Mouse (Mus musculus) cortical plate, adult 2 months (tissue): Measurements from ENCODE around the gene Fgl2. TPM values are rescaled to one million over a fixed set of nuclear protein-coding genes. Genes with fewer than 3 reads are reported as not detected.
"Not testable (repeated sequence)": the region's sequence is repeated elsewhere in the genome, so short reads cannot be mapped to it uniquely, and the experiment has no call there.

Experiments
- H3K27ac ChIP-seq: fragments of 200-500 bp; 2 replicates; pipeline ENCODE4 v1.5.1; 2012; ENCODE audit warnings: low read length, control low read depth, inconsistent platforms; ENCODE audit not compliant: insufficient read depth
- H3K4me1 ChIP-seq: fragments of 200-500 bp; 2 replicates; pipeline ENCODE4 v1.6.1; 2011; ENCODE audit warnings: low read length; ENCODE audit not compliant: control insufficient read depth, insufficient read depth
- H3K4me3 ChIP-seq: fragments of 200-500 bp; 2 replicates; pipeline ENCODE4 v1.5.1; 2011; ENCODE audit warnings: mild to moderate bottlenecking, low read length, control low read depth; ENCODE audit not compliant: insufficient read depth
- CTCF ChIP-seq: fragments of 200-500 bp; IDR thresholded peaks from 2 replicates; pipeline ENCODE4 v1.5.1; 2011; ENCODE audit warnings: mild to moderate bottlenecking, control low read depth, low read length; ENCODE audit not compliant: insufficient read depth; ENCODE audit errors: extremely low read depth
- POLR2A ChIP-seq: fragments of 200-500 bp; IDR thresholded peaks from 2 replicates; pipeline ENCODE4 v1.6.1; 2011; ENCODE audit warnings: mild to moderate bottlenecking, low read length, control low read depth; ENCODE audit not compliant: insufficient read depth; ENCODE audit errors: extremely low read depth
- polyA plus RNA-seq: library from polyadenylated mRNA; depleted of rRNA; stranded (reverse); fragments of >200 nt; gene quantifications from 2 replicates; pipeline ENCODE4 v1.2.3, GENCODE M21; 2012; rRNA removed

The Fgl2 gene
- polyA plus RNA-seq = 0.81 and 1.1 TPM in 2 replicates

DNA sequence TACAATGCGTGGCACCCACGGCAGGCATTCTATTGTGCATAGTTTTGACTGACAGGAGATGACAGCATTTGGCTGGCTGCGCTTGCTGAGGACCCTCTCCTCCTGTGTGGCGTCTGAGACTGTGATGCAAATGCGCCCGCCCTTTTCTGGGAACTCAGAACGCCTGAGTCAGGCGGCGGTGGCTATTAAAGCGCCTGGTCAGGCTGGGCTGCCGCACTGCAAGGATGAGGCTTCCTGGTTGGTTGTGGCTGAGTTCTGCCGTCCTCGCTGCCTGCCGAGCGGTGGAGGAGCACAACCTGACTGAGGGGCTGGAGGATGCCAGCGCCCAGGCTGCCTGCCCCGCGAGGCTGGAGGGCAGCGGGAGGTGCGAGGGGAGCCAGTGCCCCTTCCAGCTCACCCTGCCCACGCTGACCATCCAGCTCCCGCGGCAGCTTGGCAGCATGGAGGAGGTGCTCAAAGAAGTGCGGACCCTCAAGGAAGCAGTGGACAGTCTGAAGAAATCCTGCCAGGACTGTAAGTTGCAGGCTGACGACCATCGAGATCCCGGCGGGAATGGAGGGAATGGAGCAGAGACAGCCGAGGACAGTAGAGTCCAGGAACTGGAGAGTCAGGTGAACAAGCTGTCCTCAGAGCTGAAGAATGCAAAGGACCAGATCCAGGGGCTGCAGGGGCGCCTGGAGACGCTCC, at the start of gene Fgl2:
Fgl2 (plus strand) TSS at position 150 of the 687 bp plus-strand sequence.
- TF ChIP-seq POLR2A (no peak), CTCF (no peak)
- Histone ChIP-seq H3K4me1 (no peaks in the 10 kb centered on the region), H3K4me3 (peak within 1 kb of the TSS; percentile 34), H3K27ac (no peak within 1 kb of the TSS)

DNA sequence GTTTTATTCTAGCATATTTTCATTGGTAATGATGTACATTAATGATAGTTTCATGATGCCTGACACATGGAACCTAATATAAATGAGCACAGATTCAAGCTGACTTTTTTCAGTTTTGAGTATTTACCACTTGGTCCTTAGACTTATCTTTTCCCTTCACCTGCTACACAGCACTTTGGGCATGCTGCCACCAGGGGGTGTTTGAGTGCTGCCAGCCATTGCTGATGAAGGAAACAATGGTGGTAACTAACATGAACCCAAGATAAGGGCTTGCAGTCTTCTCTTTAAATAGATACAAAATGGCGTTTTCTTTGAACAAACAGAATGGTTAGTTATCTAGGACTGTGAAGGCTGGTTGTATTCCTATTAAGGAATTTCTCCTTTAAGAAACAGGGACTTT, 45.9 kb upstream of the Fgl2 start:
- TF ChIP-seq CTCF (peak; percentile 44), POLR2A (no peak)

DNA sequence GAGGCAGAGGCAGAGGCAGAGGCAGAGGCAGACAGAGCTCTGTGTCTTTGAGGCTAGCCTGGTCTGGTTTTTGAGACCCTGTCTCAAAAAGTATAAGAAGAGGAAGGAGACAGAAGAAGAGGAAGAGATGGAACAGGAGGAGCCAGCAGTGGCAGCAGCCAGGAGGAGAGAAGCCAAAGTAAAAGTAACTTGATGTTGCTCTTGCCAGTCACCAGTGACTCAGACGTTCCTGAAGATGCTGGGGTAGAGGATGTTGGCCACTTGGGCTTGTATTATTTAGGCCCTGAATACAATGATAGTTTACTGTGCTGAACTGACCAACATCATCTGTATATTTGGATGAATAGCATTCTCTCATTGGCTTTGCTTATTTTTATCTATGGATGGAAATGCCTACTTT, 43.9 kb upstream of the Fgl2 start:
- Histone ChIP-seq H3K4me1 (0 out of 2 replicates have a peak, but pooled peaks cover 3% of the 10 kb centered on the region), H3K4me3 (no peak overlapping the region), H3K27ac (no peak overlapping the region)
- TF ChIP-seq POLR2A (no peak), CTCF (no peak)

More for the DNA sequence above, 45.9 kb upstream of the Fgl2 start:
- H3K27ac ChIP-seq = no peak overlapping the region
- 0 out of 2 replicates have a peak, but pooled peaks cover 3% of the 10 kb centered on the region for H3K4me1 ChIP-seq
- no peak overlapping the region for H3K4me3 ChIP-seq

DNA sequence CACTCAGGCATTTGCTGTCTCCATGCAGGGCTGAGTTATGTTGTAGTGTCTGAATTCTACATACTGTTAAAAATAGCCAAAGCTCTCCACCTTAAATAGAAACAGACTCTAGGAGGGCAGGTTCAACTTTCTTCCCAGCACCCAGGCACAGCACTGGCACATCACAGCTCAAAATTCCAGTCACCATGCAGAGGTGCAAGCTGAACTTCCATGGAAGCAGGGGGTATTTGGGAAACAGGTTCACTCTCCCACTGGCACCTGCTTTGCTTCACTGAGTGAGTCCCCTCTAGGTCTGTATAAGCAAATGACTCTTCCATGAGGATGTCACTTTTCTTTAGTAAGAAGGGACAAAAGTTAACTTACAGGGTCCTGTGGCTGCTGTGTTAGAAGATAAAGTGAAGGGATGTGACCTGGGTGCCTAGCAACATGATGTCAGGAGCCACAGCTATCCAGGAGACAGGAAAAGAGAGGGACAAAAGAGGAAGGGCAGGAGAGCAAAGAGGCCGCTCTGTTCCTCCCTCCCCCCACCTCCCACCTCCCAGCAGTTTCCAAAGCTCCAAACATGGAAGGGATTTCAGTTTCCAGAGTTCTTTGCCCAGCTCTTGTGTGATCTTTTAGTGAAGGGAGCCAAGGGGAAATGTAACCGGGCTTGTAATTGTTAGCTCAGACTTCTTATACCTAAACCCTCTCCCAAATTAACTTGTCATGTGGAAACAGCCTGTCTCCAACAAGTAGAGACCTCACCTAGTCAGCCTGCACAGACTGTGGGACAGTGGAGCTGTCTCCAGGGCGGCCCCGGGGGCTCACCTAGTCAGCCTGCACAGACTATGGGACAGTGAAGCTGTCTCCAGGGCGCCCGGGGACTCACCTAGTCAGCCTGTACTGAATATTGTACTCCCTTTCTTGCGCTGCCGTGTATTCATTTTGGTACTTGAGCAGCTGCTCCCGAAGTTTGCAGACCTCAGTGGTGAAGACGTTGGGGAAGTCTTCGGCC, 42.5 kb upstream of the Fgl2 start:
- Histone ChIP-seq H3K4me3 (no peak overlapping the region), H3K4me1 (0 out of 2 replicates have a peak, but pooled peaks cover 3% of the 10 kb centered on the region), H3K27ac (no peak overlapping the region)
- no peak for TF ChIP-seq POLR2A
- no peak for TF ChIP-seq CTCF

DNA sequence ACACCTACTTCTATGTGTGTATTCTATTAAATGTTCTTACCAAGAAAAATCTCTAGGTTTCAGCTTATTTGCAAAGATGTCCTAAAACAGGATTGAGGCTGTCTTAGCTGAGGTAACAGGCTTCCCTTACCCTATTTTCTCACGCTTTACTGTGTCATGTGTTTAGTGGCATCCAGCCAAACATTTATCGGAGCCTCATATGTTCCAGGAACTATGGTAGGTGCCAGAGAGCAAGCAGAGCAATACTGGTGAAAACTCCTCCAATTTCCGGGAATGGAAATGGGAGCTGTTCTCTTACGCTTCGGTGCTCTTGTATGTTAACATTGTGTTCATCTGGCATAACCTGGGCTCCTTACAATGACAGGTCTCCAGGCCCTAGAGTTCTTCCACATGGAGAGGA, 40.8 kb upstream of the Fgl2 start:
- H3K4me3 ChIP-seq = no peak overlapping the region
- 0 out of 2 replicates have a peak, but pooled peaks cover 3% of the 10 kb centered on the region for H3K4me1 ChIP-seq
- H3K27ac ChIP-seq = no peak overlapping the region
- TF ChIP-seq CTCF = no peak
- no peak for TF ChIP-seq POLR2A

DNA sequence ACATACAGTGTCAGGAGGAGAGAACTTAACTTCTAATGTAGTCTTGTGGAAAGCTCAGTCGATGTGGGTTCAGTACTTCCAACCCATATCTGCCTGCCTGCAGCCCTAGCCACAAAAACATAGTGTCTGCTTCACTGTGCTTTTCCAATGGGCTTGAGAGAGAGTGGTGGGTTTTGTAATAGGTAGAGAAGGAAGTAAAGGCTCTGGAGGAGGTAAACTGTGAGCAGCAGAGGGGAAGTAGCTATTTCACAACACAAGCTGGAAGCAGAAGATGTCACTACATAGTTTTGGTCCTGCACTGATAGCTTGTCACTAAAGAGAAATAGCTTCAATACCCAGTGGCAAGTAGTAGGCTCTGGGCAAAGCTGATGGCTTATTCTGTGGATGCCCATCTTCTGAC, 40.3 kb upstream of the Fgl2 start:
- Histone ChIP-seq H3K27ac (no peak overlapping the region), H3K4me1 (0 out of 2 replicates have a peak, but pooled peaks cover 3% of the 10 kb centered on the region), H3K4me3 (no peak overlapping the region)
- TF ChIP-seq CTCF = no peak
- TF ChIP-seq POLR2A = no peak

DNA sequence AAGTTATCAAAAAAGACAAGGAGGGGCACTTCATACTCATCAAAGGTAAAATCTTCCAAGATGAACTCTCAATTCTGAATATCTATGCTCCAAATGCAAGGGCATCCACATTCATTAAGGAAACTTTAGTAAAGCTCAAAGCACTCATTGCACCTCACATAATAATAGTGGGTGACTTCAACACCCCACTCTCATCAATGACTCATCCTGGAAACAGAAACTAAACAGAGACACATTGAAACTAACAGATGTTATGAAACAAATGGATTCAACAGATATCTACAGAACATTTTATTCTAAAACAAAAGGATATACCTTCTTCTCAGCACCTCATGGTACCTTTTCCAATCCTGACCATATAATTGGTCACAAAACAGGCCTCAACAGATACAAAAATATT, 30.2 kb upstream of the Fgl2 start:
- not testable (repeated sequence) for H3K4me3 ChIP-seq, H3K4me1 ChIP-seq, H3K27ac ChIP-seq

DNA sequence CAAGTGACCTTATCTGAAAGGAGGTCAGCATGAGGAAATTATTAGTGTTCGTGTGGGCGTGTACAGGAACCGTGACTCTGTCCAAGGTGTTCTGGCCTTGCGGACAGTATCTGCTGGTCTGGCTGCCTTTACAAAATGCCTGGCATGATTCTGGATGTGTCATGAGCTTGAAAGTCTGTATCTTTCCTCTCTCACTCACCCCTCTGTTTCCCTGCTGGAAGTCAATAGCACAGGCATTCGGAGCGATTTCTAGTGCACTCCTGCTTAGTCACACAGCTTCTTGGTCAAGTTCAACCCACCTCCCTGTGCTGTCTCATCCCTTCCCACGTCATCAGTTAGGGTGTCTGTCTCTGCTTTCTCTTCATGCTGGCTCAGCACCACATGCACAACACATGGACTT, 24.1 kb upstream of the Fgl2 start:
- H3K4me1 ChIP-seq = no peaks in the 10 kb centered on the region
- TF ChIP-seq POLR2A (no peak), CTCF (no peak)
- H3K4me3 ChIP-seq = no peak overlapping the region
- H3K27ac ChIP-seq = no peak overlapping the region

DNA sequence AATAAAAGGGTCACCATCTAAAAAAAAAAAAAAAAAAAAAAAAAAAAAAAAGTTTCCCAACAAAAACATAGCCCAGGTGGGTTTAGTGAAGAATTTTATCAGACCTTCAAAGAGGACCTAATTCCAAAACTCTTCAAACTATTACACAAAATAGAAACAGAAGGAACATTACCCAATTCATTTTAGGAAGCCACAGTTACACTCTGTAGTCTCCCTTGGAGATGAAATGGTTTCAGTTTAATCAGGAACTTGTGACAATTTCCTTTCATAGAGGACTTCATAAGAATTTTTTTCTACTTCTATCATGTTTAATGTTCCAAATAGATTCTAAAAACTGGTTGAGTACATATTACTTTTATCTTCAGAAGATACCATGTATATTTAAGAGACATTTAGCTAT, 20.8 kb upstream of the Fgl2 start:
- Histone ChIP-seq H3K4me3 (no peak overlapping the region), H3K4me1 (no peaks in the 10 kb centered on the region), H3K27ac (no peak overlapping the region)
- no peak for TF ChIP-seq CTCF
- TF ChIP-seq POLR2A = no peak

DNA sequence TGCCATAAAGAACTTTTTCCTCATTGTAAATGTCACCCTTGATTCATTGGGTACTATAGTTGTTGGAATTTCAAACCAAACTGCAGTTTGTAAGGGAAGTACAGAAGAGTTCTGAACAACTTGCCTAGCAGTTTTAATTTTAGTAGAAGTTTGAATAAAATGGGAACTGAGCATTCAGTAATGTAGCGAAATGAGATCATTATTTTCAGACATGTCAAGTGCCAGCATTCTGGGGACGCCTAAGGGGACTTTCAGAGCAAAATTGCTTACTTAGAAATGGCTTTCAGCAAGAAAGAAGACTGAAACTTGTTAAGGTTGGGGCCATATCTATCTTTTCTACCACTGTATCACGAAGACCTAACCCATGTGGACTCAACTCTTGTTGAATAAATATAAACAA, 13.8 kb upstream of the Fgl2 start:
- no peaks in the 10 kb centered on the region for H3K4me1 ChIP-seq
- TF ChIP-seq POLR2A (no peak), CTCF (no peak)
- no peak overlapping the region for H3K27ac ChIP-seq
- H3K4me3 ChIP-seq = no peak overlapping the region
